Mouse (Mus musculus): ENCODE results near the gene 4922502D21Rik.
"Not testable (repeated sequence)": the region's sequence is repeated elsewhere in the genome, so short reads cannot be mapped to it uniquely, and the experiment has no call there.

The 4922502D21Rik gene

GRCm38 (mm10) chr6:129331610-129332009 lies at the start of gene 4922502D21Rik:
TSS of gene 4922502D21Rik (minus strand) at chr6:129331796.
- DNase-seq: no peak

DNA sequence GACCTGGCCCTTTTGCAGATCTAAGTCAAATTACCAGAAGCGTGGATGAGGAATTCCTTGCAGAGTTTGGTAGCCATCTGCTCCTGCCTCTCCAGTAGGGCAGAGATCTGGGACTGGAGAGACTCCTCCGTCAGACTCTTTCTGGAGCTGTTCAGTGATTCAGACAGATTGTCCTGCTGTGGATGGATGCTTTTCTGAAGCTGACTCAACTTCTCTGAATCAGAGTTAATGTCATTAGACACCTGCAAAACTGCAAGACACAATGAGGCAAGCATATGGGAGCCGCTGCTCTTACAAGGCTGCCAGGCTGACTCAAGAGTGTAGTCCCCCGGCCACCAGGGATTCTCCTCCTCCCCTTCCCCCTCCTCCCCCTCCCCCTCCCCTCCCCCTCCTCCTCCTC lies 48.9 kb upstream of the 4922502D21Rik start:
- DNase-seq: no peak

DNA sequence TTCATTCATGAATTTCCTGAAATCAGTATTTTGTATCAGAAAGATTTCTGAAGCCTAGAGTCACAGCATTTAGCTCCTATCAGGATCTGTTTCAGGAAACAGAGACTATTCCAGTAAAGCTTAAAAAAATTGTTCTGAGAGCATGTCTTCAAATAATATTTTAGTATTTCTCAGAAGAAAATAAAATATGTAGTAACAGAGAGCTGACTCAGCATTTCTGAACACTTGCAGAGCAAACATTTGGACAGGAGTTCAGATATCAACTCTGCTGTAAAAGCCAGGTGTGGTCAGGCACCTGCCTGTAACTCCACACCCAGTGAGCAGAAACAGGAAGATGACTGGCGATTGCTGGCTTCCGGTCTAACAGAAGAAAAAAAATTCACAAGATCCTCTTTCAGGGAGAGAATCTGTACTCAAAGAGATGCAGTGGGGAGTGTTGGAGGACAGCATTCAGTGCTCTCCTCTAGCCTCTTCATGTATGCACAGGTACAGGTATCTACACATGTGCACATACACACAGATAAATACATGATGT lies 43.4 kb upstream of the 4922502D21Rik start:
- DNase-seq: no peak

- no peak for DNase-seq
Measured at GRCm38 (mm10) chr6:129369374-129370132, 38.0 kb upstream of the 4922502D21Rik start.

GRCm38 (mm10) chr6:129365959-129366359 lies 34.4 kb upstream of the 4922502D21Rik start:
- DNase-seq: peak; percentile 6

DNA sequence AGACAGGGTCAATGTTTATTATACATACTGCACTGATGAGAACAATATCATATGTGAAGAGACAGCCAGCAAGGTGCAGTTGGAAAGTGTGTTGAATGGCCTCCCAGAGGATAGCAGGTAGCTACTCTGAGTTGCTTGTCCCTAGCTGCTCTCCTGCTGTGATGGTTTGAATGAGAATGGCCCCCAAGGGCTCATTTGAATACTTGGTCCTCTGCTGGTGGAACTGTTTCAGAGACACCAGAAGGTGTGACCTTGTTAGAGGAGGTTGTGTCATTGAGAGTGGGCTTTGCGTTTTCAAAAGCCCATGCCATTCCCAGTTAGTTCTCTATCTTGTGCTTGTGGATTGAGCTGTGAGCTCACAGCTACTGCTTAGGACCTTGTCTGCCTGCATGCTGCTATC lies 32.3 kb upstream of the 4922502D21Rik start:
- DNase-seq: no peak

DNA sequence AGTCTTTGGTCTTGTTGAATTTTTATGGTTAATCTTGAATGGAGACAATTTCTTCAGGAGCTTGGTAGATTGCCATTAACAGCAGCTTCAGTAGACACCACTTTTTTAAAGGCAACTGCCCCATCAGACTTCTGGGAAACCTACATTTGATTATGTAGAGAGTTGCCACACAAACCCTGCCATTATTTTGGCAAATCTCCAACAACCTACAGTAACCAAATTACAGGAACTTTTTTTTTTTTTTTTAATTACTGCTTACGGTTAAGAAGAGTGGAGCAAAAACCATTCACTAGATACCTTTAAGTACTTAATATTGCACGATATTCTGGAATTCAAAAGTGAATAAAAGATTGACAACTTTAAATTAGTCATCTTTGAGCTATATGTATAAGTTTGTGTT lies 27.9 kb upstream of the 4922502D21Rik start:
- no peak for DNase-seq

- no peak for DNase-seq
Measured at GRCm38 (mm10) chr6:129356430-129356829, 24.8 kb upstream of the 4922502D21Rik start.

DNA sequence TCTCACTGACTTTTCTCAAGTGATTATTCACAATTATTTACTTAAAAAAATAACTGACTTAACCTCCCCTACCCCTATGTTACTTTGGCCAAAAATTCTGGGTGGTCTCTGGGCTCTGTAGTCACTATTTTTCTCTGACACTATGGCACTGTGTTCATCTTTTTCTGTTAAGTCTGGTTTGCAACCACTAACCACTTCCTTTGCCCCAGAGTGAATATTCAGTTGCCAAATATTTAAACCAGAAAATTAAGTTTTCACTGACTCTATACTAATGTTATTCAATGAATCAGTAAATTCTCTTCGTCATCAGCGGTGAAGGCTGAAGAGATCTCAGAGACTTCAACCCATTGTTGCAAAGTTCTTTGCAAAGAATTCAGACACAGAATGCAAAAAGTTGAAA lies 24.2 kb upstream of the 4922502D21Rik start:
- DNase-seq: no peak

- DNase-seq: no peak
Measured at GRCm38 (mm10) chr6:129351091-129351490, 19.5 kb upstream of the 4922502D21Rik start.

DNA sequence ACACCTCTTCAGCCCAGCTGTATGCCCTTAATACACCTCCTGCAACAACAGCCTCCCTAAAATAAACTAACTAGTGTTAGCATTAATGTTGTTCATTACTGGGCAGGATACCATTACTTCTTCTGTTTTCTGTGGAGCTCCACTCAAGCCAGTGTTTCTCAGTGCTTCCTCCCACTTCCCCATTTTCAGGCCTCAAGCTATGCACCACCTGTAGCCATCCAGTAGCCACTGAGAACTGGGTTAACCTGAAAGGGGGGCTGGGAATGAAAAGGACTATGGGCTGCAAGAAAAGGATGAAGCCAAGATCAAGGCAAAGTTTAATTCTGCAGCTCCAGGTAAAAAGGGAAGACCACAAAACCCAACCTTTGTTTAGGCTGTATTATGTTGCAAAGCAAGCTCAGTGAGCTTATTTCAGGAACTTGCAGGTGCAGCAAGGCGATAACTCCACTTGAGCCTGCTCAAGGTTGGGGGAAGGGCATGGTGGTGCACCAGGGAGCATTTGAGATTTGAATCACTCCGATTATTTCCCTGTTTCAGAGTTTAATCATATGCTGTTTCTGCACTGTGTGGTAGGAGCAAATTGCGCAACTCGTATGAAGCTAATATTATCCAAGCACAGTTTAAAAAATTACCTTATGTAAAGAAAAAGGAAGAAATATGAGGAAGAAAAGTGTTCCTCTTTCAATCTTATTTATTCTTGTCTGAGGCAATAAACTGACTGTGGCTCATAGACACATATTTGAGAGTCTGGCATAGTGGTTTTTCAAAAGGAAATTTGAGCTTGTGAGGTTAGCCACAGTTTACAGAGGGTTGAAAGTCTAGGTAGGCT lies 18.1 kb upstream of the 4922502D21Rik start:
- peak; percentile 26 for DNase-seq

- no peak for DNase-seq
Measured at GRCm38 (mm10) chr6:129344408-129344807, 12.8 kb upstream of the 4922502D21Rik start.

DNA sequence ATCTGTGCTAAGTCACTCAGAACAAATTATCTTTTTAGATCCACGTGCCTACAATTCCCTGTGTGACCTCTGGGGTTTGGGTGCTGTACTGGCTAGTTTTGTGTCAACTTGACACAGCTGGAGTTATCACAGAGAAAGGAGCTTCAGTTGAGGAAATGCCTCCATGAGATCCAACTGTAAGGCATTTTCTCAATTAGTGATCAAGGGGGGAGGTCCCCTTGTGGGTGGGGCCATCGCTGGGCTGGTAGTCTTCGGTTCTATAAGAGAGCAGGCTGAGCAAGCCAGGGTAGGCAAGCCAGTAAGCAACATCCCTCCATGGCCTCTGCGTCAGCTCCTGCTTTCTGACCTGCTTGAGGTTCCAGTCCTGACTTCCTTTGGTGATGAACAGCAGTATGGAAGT lies 10.8 kb upstream of the 4922502D21Rik start, which contains the start of gene Clec12a:
Gene Clec12a, plus strand, starts transcription at position 301 of the 400 bp plus-strand sequence.
- not testable (repeated sequence) for DNase-seq

DNA sequence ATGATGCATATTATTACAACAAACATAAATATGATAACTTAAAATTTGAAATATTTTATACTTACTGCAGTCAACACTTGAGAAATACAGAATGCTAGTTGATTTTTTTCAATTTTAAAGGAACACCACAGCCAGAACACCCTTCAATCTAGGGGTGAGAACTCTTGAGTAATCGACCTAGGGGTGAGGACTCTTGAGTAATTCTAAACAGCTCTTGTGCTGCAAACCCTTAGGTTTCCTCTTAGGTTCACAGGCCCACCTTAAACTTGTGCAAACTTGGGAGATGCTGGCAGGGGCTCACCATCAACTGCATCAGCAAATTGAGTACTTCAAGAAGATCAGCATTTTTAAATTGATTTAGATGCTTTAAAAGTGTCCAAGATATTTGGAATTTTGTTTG lies 6.2 kb upstream of the 4922502D21Rik start:
- no peak for DNase-seq

- DNase-seq: peak; percentile 59
Measured at GRCm38 (mm10) chr6:129333674-129334078, 2.1 kb upstream of the 4922502D21Rik start.

- DNase-seq: no peak
Measured at GRCm38 (mm10) chr6:129326568-129327150, 4.9 kb downstream of the 4922502D21Rik start.

- DNase-seq: no peak
Measured at GRCm38 (mm10) chr6:129326016-129326415, 5.6 kb downstream of the 4922502D21Rik start.

DNA sequence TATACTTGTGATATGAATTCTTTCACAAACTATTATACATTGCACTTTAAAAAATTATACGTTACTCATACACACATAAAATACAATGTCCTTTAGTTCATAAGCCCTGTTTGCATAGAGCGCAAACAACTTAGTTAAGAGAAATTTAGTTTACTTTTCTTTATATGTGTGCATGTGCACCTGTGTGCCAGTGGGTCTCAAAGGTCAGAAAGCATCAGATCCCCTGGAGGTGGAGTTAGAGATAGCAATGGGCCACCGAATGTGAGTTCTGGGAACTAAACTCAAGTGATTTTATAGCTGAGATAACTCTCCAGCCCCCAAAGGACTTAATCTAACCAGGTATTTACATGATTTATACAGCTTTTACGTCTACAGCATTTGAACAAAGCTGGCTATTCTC lies 12.3 kb downstream of the 4922502D21Rik start:
- no peak for DNase-seq

DNA sequence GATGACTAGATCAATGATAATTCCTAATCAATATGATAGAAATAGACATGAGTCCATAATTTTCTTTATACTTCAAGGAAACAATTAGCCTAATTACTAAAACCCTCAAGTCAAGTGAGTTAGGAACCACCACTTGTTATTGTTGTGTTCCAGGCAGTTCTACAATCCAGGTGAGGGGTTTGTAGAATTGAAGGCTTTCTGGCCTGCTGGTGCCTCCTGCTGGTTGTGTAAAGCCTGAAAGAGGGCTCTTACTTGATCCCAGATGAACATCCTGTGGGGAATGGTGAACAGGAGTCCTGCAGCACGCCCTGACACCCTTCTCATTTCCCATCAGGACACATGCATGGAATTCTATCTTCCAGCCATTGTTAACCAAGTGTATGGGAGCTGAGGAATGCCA lies 13.2 kb downstream of the 4922502D21Rik start:
- no peak for DNase-seq

DNA sequence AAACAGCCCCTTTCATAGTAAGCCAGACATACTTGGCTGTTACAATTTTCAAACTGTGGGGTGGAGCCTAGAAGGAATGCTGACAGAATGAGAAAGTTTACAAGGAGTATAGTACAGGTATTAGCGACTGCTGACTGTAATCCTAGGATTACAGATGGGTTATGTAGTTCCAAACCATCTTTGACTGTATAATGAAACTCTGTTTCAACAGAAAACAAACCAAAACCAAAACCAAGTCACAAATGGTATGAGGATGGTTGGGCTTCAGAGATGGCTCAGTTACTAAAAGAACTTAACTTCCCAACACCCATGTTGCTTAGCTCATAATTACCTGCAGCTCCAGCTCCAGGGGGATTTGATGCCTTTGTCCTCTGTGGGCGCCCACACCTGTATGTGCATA lies 15.1 kb downstream of the 4922502D21Rik start:
- DNase-seq: no peak

GRCm38 (mm10) chr6:129315698-129316097 lies 15.9 kb downstream of the 4922502D21Rik start:
- DNase-seq: no peak

- no peak for DNase-seq
Measured at GRCm38 (mm10) chr6:129314655-129315168, 16.9 kb downstream of the 4922502D21Rik start.

GRCm38 (mm10) chr6:129312499-129312898 lies 19.1 kb downstream of the 4922502D21Rik start:
- DNase-seq: no peak
